Mouse (Mus musculus) erythroblast, adult 5-6 weeks (primary cell): Measurements from ENCODE around the gene Rdh16f2. TPM values are rescaled to one million over a fixed set of nuclear protein-coding genes. Genes with fewer than 3 reads are reported as not detected.

Source experiments
- total RNA-seq, 2 experiments: library from RNA; stranded (forward) in 1 of 2; stranded (reverse) in 1 of 2; fragments of 150-400 nt in 1 of 2; fragments of 200-764, 138-1000 nt in 1 of 2; gene quantifications; 2 replicates each; pipeline versions ENCODE4 v1.2.3 to v1.2.4; 2015 to 2017; ENCODE audit warnings: low replicate concordance in 2 of 2

Gene Rdh16f2
- total RNA-seq, 2 experiments from 2014 or later, result not detected

Other genes with a start within 250 kb of the Rdh16f2 start
- gene Lrp1, start 245.3 kb upstream of the Rdh16f2 start, total RNA-seq (2015; ENCODE audit: low replicate concordance), result 11.9 and 14.0 TPM in 2 replicates
- 9.7 and 17.0 TPM in 2 replicates for gene Lrp1, start 245.3 kb upstream of the Rdh16f2 start, total RNA-seq (2017; ENCODE audit: low replicate concordance)
- gene Stat6, start 223.5 kb upstream of the Rdh16f2 start, total RNA-seq (2015; ENCODE audit: low replicate concordance), result 15.7 and 16.7 TPM in 2 replicates
- 15.9 and 27.1 TPM in 2 replicates for gene Stat6, start 223.5 kb upstream of the Rdh16f2 start, total RNA-seq (2017; ENCODE audit: low replicate concordance)
- 11.0 and 13.2 TPM in 2 replicates for gene Nemp1, start 199.6 kb upstream of the Rdh16f2 start, total RNA-seq (2015; ENCODE audit: low replicate concordance)
- 12.4 and 14.3 TPM in 2 replicates for gene Nemp1, start 199.6 kb upstream of the Rdh16f2 start, total RNA-seq (2017; ENCODE audit: low replicate concordance)
- gene Nab2, start 197.9 kb upstream of the Rdh16f2 start, total RNA-seq (2015; ENCODE audit: low replicate concordance), result 0.96 TPM in 1 of 2 replicates, not detected in the other
- 0.60 TPM in 1 of 2 replicates, not detected in the other for gene Nab2, start 197.9 kb upstream of the Rdh16f2 start, total RNA-seq (2017; ENCODE audit: low replicate concordance)
- 0.42 TPM in 1 of 2 replicates, not detected in the other for gene Myo1a, start 161.3 kb upstream of the Rdh16f2 start, total RNA-seq (2015; ENCODE audit: low replicate concordance)
- gene Myo1a, start 161.3 kb upstream of the Rdh16f2 start, total RNA-seq (2017; ENCODE audit: low replicate concordance), result not detected in 2 replicates
- 6.9 and 8.3 TPM in 2 replicates for gene Tac2, start 142.0 kb upstream of the Rdh16f2 start, total RNA-seq (2015; ENCODE audit: low replicate concordance)
- 3.3 and 4.5 TPM in 2 replicates for gene Tac2, start 142.0 kb upstream of the Rdh16f2 start, total RNA-seq (2017; ENCODE audit: low replicate concordance)
- gene Zbtb39, start 126.9 kb upstream of the Rdh16f2 start, total RNA-seq (2015; ENCODE audit: low replicate concordance), result 0.19 and 1.7 TPM in 2 replicates
- gene Zbtb39, start 126.9 kb upstream of the Rdh16f2 start, total RNA-seq (2017; ENCODE audit: low replicate concordance), result 0.28 and 1.3 TPM in 2 replicates
- not detected in 2 replicates for gene Gpr182, start 114.7 kb upstream of the Rdh16f2 start, total RNA-seq (2015; ENCODE audit: low replicate concordance)
- gene Gpr182, start 114.7 kb upstream of the Rdh16f2 start, total RNA-seq (2017; ENCODE audit: low replicate concordance), result 0.14 and 0.77 TPM in 2 replicates
- gene Rdh1, start 106.8 kb upstream of the Rdh16f2 start, total RNA-seq (2015; ENCODE audit: low replicate concordance), result not detected in 2 replicates
- gene Rdh1, start 106.8 kb upstream of the Rdh16f2 start, total RNA-seq (2017; ENCODE audit: low replicate concordance), result 0.14 TPM in 1 of 2 replicates, not detected in the other
- not detected in 2 replicates for gene Rdh16f1, start 106.7 kb upstream of the Rdh16f2 start, total RNA-seq (2015; ENCODE audit: low replicate concordance)
- gene Rdh16f1, start 106.7 kb upstream of the Rdh16f2 start, total RNA-seq (2017; ENCODE audit: low replicate concordance), result not detected in 2 replicates
- gene Rdh9, start 90.1 kb upstream of the Rdh16f2 start, total RNA-seq (2015; ENCODE audit: low replicate concordance), result not detected in 2 replicates
- gene Rdh9, start 90.1 kb upstream of the Rdh16f2 start, total RNA-seq (2017; ENCODE audit: low replicate concordance), result not detected in 2 replicates
- not detected in 2 replicates for gene Rdh16, start 65.3 kb upstream of the Rdh16f2 start, total RNA-seq (2015; ENCODE audit: low replicate concordance)
- not detected in 2 replicates for gene Rdh16, start 65.3 kb upstream of the Rdh16f2 start, total RNA-seq (2017; ENCODE audit: low replicate concordance)
- not detected in 2 replicates for gene Rdh19, start 16.5 kb upstream of the Rdh16f2 start, total RNA-seq (2015; ENCODE audit: low replicate concordance)
- gene Rdh19, start 16.5 kb upstream of the Rdh16f2 start, total RNA-seq (2017; ENCODE audit: low replicate concordance), result not detected in 2 replicates
- gene Rdh7, start 22.3 kb downstream of the Rdh16f2 start, total RNA-seq (2015; ENCODE audit: low replicate concordance), result not detected in 2 replicates
- not detected in 2 replicates for gene Rdh7, start 22.3 kb downstream of the Rdh16f2 start, total RNA-seq (2017; ENCODE audit: low replicate concordance)
- not detected in 2 replicates for gene Sdr9c7, start 32.0 kb downstream of the Rdh16f2 start, total RNA-seq (2015; ENCODE audit: low replicate concordance)
- gene Sdr9c7, start 32.0 kb downstream of the Rdh16f2 start, total RNA-seq (2017; ENCODE audit: low replicate concordance), result not detected in 2 replicates
- not detected in 2 replicates for gene Hsd17b6, start 141.1 kb downstream of the Rdh16f2 start, total RNA-seq (2015; ENCODE audit: low replicate concordance)
- gene Hsd17b6, start 141.1 kb downstream of the Rdh16f2 start, total RNA-seq (2017; ENCODE audit: low replicate concordance), result not detected in 2 replicates
- 37.6 and 56.5 TPM in 2 replicates for gene Prim1, start 148.7 kb downstream of the Rdh16f2 start, total RNA-seq (2015; ENCODE audit: low replicate concordance)
- gene Prim1, start 148.7 kb downstream of the Rdh16f2 start, total RNA-seq (2017; ENCODE audit: low replicate concordance), result 44.7 and 56.1 TPM in 2 replicates
- 219 and 262 TPM in 2 replicates for gene Naca, start 169.1 kb downstream of the Rdh16f2 start, total RNA-seq (2015; ENCODE audit: low replicate concordance)
- 350 and 361 TPM in 2 replicates for gene Naca, start 169.1 kb downstream of the Rdh16f2 start, total RNA-seq (2017; ENCODE audit: low replicate concordance)
- 44.0 and 46.6 TPM in 2 replicates for gene Ptges3, start 192.5 kb downstream of the Rdh16f2 start, total RNA-seq (2015; ENCODE audit: low replicate concordance)
- 65.1 and 65.8 TPM in 2 replicates for gene Ptges3, start 192.5 kb downstream of the Rdh16f2 start, total RNA-seq (2017; ENCODE audit: low replicate concordance)
- gene Atp5b, start 216.8 kb downstream of the Rdh16f2 start, total RNA-seq (2015; ENCODE audit: low replicate concordance), result 477 and 544 TPM in 2 replicates
- gene Atp5b, start 216.8 kb downstream of the Rdh16f2 start, total RNA-seq (2017; ENCODE audit: low replicate concordance), result 410 and 537 TPM in 2 replicates
- gene Baz2a, start 225.1 kb downstream of the Rdh16f2 start, total RNA-seq (2015; ENCODE audit: low replicate concordance), result 80.3 and 86.5 TPM in 2 replicates
- gene Baz2a, start 225.1 kb downstream of the Rdh16f2 start, total RNA-seq (2017; ENCODE audit: low replicate concordance), result 71.0 and 73.5 TPM in 2 replicates